Mouse (Mus musculus) NIH3T3 (cell line): ENCODE measurements around the gene Tesk2.

Experiments
- DNase-seq: peaks from one replicate; pipeline ENCODE4 v3.0.0-alpha.2; 2012; ENCODE audit warnings: low read depth

The Tesk2 gene

DNA sequence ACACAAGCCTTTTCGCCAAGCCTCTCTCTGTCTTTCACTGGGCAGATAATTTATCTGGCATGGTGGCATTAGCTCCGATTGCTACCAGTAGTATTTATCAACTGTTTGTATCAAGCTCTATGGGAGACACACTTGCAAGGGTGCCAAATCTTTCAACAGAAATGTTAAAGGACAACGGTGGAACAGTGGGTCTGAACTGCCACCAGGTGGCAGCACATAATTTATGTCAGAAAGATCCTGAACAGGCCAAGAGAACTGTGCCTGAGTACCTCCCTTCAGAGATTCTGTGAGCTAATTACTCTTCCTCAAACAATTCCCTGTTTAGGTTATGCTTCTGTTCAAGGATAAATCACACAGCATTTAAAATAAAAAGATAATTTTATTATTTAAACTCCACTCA, 1.4 kb upstream of the Tesk2 start:
- peak; percentile 96 for DNase-seq

DNA sequence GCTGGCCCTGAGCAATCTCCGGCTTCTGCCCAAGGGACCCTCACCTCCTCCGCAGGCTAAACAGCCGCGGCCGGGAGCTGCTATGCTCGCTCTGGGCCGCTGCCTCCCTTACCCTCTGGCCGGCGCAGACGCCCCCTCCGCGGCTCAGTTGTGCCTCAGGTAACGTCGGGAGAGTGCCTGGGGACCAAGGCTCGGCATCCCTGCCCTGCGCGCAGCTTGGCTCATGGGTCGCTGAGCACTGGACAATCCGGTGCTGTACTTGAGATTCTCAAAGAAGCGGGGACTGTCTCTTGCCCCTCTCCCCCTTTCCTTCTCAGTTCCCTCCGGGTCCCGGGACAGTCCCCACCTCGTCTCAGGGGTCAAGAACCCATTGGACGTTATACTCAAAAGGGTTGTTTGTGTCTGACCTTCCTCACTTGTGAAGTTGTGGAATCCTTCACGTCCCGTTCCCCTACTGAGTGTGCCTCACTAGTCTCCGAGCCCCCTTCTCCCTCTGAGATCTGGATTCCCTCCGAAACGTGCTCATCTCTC, 415 bp downstream of the Tesk2 start:
- DNase-seq: no peak

DNA sequence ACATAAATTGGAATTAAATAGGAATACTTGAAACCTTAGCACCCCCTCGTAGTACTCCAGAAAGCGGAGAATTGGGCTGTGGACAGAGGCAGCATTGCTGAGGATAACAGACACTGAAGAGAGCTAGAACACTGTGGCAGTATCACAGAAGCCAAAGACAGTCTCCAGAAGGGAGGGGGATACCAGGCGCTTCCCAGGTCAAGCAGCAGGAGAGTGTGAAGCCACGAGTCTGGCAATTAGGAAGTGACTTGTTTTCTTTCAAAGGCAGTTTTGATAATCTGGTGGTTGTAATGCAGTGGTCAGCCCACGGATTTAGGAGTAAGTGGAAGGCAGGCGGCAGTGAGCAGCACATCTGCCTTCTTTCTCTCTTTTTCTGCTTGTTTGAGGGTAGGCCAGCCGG, 1.5 kb downstream of the Tesk2 start:
- no peak for DNase-seq

DNA sequence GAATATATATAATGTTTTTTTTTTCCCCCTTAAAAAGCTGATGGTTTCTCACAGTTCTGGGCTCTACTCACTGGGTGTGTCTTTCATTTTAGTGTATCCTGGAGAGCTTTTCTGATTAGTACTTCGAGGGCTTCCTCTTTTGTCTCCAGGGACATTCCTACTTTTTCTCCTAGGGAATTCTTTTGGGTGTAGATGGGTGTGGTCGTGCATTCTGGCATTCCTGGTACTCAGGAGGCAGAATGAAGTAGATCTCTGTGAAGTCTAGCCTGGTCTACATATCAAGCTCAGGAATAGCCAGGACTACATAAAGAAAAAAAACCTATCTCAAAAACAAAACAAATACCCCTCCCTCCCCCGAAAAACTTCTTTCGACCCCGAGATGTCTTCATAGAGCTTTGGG, 4.7 kb downstream of the Tesk2 start:
- DNase-seq: no peak

DNA sequence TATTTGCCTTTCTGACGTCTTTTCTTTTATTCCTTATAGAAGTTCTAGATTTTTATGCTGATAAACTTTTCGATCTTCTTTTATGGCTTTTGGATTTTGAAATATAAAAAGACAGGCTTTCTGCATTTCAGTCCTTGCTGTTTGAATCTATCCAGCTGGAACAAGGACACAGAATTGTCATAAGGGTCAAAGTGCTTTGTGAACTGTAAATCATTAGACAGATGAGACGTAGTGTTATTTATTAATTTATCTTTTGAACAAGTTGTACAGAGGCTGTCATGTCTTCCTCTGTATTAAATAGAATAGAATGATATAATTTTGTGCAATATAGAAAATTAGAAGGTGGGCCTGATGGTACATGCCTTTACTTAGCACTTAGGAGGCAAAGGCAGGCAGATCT, 6.7 kb downstream of the Tesk2 start:
- no peak for DNase-seq

DNA sequence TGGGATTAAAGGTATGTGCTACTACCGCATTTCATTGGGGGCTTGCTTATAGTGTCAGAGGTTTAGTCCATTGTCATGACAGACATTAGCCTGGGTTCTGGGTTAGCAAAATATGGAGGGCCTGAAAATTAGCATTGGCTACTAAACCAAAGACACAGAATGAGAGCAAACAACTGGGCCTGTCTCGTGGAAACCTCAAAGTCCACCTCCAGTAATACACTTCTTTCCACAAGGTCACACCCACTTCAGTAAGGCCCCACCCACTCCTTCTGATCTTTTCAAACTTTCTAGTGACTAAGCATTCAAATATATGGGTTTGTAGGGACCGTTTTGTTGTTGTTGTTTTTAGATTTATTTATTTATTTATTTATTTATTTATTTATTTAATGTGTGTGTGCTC, 8.8 kb downstream of the Tesk2 start:
- no peak for DNase-seq

DNA sequence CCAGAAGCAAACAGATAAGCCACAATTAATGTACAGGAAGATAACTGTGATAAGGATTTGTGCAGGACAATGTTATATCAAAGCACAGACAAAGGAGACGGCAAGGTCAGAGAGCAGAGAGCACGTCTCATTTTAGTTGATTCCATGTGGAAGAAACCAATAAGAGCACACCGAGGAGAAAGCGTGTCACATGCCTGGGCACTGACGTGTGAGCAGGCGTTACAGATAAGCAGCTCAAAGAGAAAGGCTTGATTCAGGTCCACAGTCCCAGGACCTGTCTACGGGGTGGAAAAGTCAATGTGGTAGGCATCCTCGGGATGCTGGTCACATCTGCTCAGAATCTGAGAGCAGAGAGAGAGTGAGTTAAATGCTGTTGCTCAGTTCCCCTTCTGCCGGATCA, 10.3 kb downstream of the Tesk2 start:
- DNase-seq: no peak

DNA sequence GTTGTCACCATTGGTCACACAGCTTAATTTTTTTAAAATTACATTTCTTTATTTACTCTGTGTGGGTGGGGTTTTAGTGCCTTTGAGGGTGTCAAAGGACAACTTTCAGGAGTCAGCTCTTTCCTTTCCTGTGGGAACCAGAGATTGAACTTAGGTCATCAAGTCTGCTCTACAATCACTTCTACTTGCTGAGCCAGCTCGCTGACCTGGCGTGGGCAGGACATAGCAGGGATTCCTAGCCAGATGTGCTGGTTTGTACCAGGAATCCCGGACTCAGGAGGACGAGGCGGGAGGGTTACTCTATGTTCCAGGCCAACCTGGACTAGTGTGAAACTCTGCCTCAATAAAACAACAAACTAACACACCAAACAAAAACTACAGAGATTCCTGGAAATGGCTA, 11.6 kb downstream of the Tesk2 start:
- no peak for DNase-seq

DNA sequence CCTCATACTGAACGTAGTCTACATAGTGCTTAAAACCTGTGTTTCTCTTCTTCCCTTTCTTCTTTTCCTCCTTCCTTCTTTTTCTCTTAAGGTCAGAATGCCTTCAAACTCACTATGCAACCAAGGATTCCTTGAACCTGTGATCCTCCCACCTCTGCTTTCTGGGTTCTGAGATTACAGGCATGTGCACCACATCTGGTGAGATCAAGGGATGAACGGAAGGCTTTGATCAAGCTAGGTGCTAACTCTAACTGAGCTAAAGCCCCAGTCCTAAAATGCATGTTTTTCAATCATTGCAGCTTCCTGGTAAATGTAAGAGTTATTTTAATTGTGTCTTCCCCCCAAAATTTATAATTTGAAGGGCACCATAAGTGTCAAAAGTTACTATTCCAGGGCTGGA, 14.2 kb downstream of the Tesk2 start:
- no peak for DNase-seq

DNA sequence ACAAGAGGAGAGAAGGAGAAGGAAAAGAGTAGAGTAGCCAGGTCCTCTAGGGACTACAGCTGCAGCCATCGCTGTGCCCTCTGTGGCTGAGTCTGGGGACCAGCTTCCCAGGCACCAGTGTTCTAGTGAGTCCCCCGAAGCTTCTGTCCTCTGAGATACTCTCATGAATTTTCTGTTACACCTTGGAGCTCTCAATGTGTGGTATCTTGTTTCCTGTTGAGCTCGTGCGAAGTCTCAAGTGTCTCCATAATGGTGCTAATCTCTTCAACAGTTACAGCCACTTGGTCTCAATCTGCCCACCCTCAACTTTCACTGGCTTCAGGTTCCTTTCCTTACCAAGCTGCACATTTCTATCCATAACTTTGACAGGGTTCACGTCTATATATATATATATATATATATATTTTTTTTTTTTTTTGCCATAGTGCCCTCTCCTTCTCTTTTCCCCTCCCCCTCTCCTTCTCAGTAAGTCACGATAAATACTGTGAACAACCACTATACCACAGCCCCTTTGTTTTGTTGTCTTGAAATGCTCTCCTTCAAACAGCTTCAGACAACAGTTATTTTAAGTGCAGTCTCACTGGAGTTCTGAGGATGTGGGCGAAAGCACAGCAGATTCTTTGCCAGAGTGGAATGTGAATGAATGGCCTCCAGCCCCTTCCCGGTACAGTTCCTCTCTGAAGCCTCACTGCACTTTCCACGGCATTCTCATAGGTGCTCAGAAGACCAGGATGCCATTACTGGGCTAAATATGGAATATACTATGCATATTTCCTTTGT, 18.4 kb downstream of the Tesk2 start:
- no peak for DNase-seq

DNA sequence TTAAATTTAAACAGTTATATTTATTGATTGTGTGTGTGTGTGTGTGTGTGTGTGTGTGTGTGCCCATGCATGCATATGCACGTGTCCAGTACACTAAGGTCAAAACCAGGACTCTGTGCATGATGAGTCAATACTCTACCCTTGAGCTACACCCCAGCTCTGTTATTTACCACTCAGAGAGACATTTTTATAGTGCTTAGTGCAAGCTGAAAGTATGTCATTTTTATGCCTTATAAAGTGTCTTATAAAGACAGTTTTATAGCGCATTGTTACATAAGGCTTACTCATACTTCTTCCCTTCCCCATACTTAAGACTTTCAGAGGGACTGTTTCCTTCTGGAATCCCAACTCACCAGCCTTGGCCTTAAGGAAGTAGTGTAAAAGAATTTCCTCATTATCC, 29.0 kb downstream of the Tesk2 start:
- peak; percentile 61 for DNase-seq

DNA sequence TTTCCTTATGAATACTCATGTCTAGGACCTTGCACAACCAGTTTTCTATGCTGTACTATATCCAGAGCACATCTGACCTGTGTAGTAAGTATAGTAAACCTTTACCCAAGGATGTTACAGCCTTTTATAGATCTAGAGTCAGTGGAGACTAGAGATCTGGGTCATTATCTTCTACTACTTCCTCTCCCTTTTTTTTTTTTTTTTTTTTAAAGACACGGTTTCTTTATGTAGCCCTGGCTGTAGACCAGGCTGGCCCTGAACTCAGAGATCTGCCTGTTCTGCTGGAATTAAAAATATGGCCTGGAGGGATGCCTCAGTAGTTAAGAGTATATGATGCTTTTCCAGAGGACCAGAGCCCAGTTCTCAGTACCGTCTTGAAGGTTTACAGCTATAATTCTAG, 41.2 kb downstream of the Tesk2 start:
- DNase-seq: no peak

DNA sequence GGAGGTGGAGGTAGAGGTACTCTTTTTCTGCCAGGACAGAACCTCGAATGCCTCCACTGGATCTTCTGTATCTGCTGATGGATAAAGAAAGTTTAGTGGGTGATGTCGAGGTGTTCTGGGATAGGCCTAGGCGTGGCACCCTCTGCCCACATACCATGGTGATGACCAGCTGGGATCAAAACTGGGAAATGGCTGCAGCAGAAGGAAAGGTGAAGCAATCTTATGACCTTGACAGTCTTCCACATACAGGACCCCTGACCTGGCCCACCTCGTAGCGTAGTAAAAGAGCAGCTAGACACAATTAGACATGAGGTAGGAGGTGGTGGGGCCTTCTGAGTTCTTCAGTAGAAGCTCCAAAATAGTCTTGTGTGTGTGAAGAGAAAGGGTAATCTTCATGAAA, 43.3 kb downstream of the Tesk2 start:
- no peak for DNase-seq

DNA sequence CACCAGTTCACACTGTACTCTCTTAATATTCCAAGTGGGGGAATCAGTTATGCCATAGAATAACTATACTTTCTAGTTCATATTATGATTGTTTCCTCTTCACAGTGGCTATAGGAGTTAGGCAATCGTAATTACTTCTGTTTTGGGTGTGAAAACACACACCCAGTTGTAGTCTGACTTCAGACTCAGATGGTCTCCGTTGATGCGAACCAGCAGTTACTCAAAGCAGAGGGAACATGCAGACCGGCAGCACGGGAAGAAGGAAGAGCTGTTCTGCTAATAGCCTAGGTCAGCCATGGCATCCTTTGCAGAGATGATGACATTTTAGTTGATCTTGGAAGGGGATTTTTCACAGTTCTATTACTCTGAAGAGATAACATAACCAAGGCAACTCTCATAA, 47.8 kb downstream of the Tesk2 start:
- DNase-seq: no peak

DNA sequence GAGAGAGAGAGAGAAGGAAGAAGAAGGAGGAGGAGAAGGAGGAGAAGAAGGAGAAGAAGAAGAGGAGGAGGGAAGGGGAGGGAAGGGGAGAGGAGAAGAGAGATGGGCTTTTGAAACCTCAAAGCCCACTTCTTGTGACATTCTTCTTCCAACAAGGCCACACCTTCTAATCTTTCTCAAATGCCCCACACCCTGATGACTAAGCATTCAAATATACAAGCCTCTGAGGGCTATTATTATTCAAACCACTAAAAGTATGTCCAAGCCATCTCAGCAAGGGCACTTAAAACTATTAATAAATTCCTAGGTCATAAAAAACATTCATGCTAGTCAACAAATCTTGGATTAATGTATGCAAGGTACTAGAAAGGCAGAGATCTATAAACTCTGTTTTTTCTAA, 48.3 kb downstream of the Tesk2 start:
- DNase-seq: peak; percentile 43

DNA sequence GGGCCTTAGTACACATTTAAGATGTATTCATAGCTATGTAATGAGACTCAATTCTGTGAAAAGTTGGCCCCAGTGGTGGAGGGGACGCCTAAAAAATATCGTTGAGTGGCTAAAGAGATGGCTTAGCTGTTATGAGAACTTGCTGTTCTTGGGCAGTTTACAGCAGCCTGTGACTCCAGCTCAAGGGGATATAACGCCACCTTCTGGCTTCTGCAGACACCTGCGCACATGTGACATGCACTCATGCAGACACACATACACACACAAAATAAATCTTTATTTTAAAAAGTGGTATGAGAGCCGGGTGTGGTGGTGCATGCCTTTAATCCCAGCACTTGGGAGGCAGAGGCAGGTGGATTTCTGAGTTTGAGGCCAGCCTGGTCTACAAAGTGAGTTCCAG, 55.6 kb downstream of the Tesk2 start:
- DNase-seq: no peak

DNA sequence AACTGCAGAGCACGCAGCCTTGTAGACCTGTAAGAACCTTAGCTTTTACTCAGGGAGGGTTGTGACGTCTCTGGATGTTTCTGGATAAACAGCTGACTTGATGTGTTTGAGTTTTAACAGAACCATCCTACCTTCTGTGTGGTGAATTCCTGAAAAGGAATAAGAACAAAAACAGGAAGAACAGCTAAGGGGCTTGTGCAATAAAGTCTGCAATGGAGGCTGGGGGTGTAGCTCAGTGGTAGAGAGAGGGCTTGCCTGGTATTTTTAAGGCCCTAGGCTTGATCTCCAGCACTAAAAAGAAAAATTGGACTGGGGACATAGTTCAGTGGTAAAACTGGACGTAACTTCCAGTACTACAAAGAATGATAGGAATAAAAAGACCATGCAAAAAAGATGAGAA, 56.3 kb downstream of the Tesk2 start:
- no peak for DNase-seq

DNA sequence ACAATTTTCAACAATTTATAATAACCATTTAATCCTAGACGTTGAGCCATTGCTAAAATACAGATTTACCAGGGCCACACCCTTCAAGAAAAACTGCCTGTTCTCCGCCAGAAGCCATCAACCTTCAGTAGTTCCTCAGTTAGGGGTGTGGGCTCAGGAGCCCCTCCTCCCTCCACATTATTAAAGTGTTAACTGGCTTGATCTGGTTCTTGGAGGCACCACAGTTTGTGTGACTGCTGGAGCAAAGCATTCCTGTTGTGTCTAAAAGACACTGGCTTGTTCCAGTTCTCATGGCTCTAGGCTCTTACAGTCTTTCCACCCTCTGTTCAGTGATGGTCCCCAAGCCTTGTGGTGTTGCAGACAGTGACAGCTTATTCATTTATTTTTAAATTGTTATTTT, 59.8 kb downstream of the Tesk2 start:
- no peak for DNase-seq

DNA sequence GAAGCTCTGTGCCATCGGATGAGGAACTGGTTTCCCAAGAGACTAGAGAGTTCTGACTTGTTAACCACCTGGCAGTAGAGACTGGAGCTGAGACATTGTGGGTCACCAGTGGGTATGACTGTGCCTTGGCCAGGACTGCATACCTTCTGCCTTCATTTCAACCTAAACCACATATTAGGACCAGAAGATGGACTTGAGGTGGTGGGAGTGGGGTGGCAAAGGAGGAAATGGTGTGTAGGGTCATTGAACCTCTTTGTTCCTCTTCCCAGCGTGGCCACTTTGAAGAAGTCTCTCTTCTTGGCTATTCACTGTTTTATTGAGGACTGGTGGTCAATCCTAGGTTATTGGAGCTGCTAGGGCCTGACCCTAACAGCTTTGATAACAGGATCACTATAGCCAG, 60.6 kb downstream of the Tesk2 start:
- DNase-seq: no peak

DNA sequence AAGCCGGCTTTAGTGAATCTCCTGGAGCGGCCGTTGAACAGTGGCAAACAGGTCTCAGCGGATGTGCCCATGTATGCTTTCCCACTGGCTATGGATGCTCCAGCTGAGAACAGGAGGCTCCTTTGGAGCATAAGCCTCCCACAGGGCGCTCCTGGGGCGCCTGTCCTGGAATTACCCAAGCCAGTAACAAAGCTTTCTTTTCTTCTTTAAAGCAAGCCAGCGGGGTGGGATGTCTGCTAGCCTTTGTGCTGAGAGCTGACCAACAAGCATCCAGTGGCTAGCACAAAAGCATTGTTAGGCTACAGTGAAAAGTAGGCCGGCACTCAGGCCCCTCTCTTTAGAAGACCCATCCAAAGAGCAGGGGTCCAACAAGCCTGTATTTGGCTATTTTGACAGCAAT, 61.4 kb downstream of the Tesk2 start:
- no peak for DNase-seq

DNA sequence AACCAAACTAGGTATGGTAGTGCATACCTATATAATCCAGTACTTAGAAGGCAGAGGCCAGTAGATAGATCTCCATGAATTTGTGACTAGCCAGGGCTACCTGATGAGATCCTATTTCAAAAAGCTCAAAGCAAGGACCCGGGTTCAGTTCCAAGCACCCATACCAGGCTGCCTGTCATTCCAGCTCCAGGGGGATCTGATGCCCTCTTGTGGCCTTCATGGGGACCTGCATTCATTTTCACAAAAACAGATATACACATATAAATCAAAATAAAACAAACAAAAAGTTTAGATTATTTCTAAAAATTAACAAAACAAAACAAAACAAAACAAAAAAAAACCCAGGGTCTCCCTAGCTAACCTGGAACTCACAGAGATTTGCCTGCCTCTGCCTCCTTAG, 65.8 kb downstream of the Tesk2 start:
- DNase-seq: peak; percentile 24

DNA sequence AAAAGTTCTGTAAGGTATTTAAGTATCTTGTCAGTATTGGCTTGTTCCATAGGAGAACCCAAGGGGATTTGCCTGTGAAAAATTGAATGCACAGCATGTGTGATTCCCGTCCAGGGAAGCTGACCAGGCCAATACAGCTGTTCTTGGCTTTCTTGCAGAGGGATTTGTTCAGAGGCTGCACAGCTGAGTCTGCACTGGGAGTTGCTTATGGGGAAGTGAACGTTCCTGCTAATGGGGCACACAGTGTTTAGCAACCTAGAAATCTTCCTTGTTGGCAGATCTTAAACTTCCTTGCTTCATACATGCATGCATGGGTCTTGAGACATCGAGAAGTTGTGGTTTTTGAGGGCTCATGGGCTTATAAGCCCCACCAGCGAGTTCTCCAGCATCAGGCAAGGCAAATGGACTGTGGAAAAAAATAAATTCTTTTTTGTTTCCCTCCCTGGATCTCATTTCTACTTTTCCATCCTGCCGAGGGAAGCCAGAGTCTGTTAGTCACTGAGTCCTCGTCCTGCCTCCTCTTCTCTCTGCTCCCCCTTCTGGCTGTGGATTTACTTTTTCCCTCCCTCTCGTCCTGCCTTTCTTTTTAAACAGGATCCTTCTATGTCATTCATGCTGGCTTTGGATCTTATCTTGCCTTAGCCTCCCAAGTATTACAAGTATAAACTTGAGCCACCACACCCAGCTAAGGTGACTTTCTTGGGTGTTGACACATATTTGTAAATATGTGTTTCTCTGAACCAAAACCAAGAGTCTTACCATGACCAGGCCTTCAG, 67.4 kb downstream of the Tesk2 start:
- DNase-seq: peak; percentile 85

DNA sequence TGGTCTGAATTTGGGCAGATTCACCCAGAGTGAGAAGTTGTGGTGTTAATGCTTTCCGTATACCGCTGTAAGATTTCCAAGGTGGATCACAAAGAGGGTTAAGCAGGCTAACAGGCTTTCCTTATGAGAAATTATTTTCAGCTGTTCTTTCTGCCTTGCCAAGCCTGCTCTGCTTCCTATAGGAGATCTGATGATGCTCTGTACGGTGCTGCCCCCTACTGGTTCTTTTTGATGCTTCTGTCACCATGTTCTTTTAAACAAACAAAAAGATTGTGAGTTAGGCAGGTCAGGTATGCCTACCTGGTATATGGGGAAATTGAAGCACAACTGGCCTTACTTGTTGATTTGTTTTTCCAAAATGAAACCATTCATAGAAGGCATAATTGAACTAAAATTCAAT, 68.2 kb downstream of the Tesk2 start:
- peak; percentile 97 for DNase-seq

DNA sequence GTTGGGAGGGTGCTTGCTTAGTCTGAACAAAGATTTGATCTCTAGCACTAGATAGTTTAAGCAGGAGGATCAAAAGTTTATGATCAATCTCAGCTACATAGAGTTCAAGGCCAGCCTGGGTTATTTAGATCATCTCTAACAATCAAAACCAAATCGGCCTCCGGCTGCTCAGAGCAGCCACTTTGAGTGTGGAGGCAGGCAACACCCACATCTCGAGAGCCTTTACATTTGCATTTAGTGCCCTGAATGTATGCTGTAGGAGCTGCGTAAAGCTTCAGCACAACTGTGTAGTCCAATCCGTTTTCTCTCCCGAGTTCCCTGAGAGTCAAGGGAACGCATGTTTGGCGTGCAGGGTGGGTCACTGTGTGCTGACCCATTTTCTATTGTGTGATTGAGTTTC, 71.7 kb downstream of the Tesk2 start:
- DNase-seq: no peak
